Mouse (Mus musculus): Measurements from ENCODE around the gene Tmem200b.

DNA sequence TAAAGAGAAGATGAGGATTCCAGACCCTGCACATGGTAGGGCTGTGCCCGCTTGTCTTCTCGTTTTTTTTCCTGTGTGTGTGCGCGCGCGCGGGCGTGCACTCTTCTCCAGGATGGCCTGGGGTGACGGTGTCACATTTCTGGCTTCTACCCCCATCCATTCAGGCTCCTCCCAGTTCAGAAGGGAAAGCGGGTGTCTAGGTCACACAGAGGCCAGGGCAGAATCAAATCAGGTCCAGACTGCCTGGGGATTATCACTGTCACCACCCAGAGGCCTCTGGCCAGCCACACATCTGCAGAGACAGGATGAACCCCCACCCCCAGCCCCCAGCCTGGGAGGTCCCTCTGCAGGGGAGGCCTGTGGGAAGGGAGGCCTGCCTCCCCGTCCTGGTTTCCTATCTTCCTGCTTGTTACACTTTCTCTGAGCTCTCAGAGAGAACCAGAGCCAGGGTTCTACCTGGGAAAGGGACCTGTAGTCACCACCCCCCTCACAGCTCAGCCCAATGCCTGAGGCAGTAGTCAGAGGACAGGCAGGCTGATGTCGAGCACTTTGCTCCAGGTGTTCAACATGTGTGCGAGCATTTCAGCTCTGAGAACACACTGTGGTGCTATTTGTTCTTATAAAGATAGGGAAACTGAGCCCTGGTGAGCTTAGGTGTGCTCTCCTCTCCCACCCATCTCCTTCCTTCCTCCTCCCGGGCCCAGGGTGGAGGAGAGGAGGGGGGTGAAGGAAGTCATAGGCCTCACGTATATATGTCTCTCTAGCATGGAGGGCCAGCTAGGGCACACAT, 2.7 kb upstream of the Tmem200b start:
- no peak for TF ChIP-seq CTCF (IDR thresholded peaks at IDR 0.05)
- no peak for TF ChIP-seq EP300 (IDR thresholded peaks at IDR 0.05)

Data from lung, postnatal 0 days (tissue).